Mouse (Mus musculus) ZHBTc4 (cell line): ENCODE results near the gene Cbarp.
"Not testable (repeated sequence)": the region's sequence is repeated elsewhere in the genome, so short reads cannot be mapped to it uniquely, and the experiment has no call there.

Experiments used
- DNase-seq: peaks from one replicate; pipeline ENCODE4 v3.0.0-alpha.2; 2011; ENCODE audit warnings: low read depth, low spot score

Gene Cbarp

GRCm38 (mm10) chr10:80170052-80170451 lies 29.4 kb upstream of the Cbarp start:
- DNase-seq = no peak

- DNase-seq = no peak
Observed at GRCm38 (mm10) chr10:80169651-80170050, 29.0 kb upstream of the Cbarp start.

GRCm38 (mm10) chr10:80169070-80169469 lies 28.4 kb upstream of the Cbarp start:
- DNase-seq = no peak

GRCm38 (mm10) chr10:80168038-80168661 lies 27.5 kb upstream of the Cbarp start:
- peak; percentile 98 for DNase-seq

DNA sequence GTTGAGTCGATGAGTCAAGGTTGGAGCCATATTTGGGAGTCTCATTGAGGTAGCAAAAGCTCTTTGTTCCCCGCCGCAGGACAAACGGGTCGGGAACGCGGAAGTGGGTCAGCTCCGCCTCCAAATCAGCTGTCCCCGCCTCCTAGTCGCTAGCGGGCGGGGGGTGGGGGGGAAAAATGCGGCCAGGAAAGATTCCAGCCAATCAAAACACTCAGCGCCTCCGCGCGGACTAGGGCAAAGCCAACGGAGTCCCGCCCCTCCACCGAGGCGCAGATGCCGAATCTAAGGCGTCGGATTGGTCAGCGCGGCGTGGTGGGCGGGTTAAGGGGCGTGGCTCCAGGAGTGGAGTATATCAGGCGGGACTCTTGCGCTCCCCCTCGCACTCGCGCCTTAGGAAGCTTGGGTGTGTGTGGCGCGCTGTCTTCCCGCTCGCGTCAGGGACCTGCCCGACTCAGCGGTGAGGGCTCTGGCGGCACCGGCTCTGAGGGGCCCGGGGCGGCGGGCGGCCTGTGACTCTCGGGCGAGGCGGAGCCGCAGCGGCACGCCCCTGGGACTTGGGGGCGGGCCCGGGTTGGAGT lies 26.9 kb upstream of the Cbarp start:
- DNase-seq = peak; percentile 100

DNA sequence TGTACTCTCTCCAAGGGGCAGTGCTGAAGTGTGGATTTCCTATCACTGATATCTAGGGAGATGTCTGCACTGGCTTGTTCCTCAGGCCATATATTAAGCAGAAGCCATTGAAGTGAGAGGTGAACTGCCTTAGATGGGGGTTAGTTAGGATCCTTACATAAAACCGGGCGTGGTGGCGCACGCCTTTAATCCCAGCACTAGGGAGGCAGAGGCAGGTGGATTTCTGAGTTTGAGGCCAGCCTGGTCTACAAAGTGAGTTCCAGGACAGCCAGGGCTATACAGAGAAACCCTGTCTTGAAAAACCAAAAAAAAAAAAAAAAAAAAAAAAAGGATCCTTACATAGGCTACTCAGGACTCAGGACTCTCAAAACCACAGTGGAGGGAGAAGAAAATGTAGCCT lies 25.5 kb upstream of the Cbarp start:
- not testable (repeated sequence) for DNase-seq

DNA sequence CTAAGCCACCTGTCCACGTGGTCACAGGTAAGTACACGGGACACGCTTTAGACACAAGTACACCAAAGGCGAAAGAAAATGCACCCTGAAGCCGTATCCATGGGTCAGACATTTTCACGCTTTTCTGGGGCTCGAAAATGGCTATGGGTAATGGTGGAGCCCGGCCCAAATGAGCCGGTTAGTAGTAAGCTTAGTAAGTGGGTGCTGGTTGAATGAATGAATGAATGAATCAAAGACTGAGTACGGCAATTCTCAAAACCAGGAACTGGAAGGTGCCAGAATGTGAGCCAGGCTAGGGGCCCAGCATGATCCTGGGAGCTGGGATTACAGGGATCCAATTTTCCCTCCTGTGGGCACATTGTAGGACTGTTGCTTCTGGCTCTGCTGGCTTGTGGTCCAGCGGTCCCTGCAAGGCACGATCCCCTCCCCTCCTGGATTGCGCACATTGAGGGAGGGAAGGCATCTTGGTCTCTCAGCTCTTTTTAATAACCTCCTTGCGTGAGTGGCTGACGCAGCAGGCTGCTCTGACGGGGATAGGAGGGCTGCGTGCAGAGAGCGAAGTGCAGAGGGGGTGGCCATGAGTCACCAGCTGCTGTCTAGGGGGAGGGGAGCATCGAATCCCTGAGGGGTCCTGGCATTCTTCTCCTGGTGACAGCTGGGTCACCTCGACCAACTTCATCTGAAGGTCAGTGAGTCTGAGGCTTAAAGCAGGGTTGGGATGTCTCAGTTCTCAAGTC lies 24.9 kb upstream of the Cbarp start, which contains the start of gene Cirbp:
Cirbp (plus strand) TSS at position 594 of the 737 bp plus-strand sequence.
- no peak for DNase-seq

DNA sequence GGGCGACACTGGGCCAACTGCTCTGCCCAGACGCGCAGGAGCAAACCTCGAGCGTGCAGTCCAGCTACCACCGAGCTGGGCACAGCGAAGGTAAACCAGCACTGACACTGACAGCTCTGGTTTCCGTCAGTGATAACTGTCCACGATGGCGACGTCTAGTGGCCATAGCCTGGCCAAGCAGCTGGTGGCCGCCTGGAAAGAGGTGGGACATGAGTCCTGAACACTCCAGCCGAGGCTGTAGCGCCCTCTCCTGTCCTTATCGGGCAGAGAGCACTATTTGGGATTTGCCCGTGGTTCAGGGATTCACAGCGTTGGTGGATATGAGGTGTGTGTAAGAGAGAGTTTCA lies 24.3 kb upstream of the Cbarp start:
- DNase-seq = peak; percentile 92

GRCm38 (mm10) chr10:80164161-80164997 lies 23.7 kb upstream of the Cbarp start:
- no peak for DNase-seq

GRCm38 (mm10) chr10:80163721-80164120 lies 23.1 kb upstream of the Cbarp start:
- no peak for DNase-seq

DNA sequence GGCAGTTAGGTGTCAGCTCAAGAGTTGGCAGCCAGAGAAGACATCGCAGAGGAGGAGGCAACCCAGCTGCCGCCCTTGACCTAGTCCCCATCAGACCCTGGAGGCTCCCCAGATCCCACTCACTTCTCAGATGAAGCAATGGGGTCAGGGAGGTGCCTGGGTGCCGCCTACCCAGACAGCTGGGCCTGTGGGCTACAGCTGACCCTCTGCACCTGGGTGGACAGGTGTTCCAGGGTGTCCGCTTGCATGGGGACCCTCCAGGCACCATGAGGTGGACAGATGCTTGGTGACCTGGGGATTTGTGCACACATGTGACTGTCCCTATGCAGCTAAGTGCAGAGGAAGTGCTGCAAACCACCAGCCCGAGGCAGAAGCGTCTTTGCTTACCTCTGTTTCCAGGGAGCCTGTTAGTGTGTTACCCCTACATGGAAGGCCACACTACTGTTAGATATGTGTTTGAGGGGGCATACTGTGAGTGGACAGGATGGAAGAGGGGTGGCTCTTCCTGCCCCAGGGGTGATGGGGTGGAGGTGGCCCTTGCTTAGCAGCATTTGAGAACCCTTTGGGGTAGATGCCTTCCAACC lies 22.2 kb upstream of the Cbarp start:
- no peak for DNase-seq

DNA sequence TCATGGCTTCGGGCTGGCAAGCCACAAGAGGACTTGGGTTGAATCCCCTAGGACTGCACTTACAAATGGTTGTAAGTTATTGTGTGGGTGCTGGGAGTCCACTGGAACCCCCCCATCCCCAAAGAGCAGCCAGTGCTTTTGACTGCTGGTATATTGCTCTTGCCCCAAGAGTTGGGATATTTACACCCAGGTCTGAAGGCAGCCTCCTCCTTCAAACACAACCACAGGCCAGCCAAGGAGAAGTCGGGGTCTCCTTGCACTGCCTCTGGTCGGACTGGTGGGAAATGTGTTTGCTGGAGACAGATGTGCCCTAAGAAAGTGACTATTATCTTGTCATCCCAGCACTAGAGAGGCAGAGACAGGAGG lies 21.6 kb upstream of the Cbarp start:
- DNase-seq = no peak

DNA sequence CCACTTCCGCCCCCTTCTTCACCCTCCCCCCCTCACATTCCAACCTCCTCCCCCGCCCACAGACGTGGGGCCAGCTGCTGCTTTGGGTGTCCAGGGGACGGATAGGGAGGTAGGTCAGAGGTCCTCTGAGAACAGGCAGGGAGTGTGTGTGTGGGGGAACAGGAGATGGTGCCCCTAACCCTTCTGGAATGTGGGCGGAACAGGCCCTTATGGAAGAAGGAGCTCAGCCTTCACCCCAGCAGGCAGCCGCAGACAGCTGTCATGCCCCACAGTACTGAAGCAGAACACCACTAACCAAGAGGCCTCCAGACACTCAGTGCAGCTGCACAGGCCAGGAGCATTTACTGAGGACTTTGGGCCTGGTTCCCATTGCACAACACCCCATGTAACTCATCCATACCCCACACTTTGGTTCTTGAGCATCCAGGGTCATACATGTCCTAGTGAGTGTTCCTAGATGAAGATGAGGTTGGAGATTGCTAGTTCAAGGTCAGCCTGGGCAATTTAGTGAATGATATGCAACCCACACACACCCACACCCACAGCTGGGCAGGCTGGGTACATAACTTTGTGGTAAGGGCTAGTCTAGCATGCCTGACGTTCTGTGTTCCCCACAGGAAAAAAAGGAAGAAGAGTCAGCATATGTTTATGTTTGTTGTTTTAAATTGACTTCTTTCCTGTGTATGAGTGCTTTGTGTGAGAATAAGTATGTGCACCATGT lies 21.0 kb upstream of the Cbarp start:
- DNase-seq = no peak

DNA sequence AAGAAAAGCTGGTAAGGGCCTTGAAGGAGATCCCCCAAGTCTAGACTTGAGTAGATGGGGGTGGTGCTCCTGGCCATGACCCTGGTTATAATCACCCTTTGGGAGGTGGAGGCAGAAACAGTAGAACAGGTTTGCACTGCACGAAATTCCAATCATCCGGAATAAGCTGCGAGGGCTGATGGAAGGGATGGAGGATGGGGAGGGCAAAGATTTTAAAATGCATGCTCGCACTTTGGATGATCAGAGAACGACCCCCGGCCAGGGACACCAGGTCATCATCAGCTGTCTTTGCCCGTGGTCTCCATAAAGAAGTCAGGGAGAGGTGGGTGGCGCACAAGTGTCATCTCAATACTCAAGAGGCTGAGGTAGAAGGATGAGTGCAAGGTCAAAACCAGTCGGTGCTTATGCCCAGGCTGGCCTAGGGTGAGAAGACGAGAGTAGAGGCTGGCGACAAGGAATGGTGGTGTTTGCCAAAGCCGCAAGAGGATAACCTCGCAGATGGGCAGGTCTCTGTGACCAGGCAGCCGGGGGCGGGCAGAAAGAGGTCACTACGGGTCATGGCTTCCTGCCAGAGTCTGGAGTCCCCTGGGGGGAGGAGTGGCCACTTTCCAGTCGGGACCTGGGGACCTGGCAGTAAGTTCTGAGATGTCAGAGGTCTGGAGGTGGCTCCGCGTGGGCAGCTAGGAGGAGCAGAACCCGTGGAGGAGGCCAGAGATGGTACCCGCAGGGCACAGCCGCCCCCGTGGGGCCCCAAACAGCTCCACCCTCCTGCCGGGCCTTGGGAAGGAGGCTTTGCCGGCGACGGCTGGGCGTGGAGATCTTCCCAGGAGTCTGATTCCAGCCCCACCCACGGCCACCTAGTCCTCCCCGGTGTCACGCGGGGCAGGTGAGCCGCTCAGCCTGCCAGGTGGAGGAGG lies 20.1 kb upstream of the Cbarp start:
- peak; percentile 76 for DNase-seq

DNA sequence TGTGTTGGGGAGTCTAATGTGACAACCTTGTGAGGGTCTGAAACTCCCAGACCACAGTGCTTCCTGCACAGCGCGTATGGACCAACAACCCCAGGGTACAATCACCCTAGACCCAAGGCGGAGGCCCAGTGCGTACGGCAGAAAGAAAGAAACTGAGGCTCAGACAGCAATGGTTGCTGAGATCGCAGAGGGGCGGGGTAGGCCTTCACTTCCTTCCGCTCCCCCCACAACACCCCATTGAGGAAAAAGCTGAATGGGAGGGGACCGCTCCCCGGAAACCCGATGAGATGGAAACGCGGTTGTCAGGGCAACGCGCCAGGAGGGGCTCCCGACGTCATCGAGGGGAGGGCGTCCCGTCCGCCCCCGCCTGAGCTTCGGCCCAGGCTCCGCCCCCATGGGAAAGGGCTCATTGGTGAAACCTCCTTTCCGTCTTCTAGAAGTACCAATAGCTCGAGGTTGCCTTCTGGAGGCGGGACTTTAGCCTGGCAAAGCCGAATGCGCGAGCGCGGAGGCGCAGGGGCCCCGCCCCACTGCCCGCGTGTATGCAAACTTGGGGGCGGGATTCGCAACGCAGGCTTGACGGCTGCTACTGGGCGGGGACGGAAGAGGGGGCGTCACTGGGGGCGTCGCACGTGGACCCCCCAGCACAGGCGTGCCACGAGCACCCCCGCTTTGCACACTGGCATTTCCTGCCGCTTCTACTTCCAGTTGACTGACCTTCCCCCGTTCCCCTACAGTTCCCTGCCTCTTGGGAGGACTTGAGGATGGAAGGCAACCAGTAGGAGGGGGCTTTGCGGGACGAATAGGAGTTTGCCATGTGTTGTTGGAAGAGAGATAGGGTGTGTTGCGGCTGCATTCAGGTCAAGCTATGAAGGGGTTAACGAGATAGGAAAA lies 19.2 kb upstream of the Cbarp start:
- peak; percentile 98 for DNase-seq

- DNase-seq = peak; percentile 48
Observed at GRCm38 (mm10) chr10:80159021-80159560, 18.5 kb upstream of the Cbarp start.

GRCm38 (mm10) chr10:80158307-80158986 lies 17.8 kb upstream of the Cbarp start:
- peak; percentile 72 for DNase-seq
